In genomic region chr6:140924319-140924981, GRCm38 (mm10) we compare ENCODE assay signal across 7 mouse cellular contexts.
A peak's percentile ranks its signal among the peaks of the same experiment; 100 is the strongest.
DNase-seq lines count a peak whose midpoint lies in the region; TF ChIP-seq lines count a peak whose summit lies in the region.

No protein-coding gene starts in this region.

- H3K36me3 ChIP-seq in ES-E14 (ENCODE audit: control insufficient read depth, insufficient read depth, low read length, poor library complexity, severe bottlenecking): no peaks in the 10 kb centered on the region
- H3K36me3 ChIP-seq in splenic B cell, adult 2 months (ENCODE audit: control insufficient read depth, insufficient read depth, low read length, poor library complexity, severe bottlenecking): no peaks in the 10 kb centered on the region

- no peaks in the 10 kb centered on the region for H3K9me3 ChIP-seq in ES-E14 (ENCODE audit: control insufficient read depth, insufficient read depth, low read depth, low read length)

- H3K9ac ChIP-seq in ES-E14 (ENCODE audit: insufficient read depth, low read depth, low read length, poor library complexity, severe bottlenecking): no peak overlapping the region

- no peak overlapping the region for H3K4me3 ChIP-seq in ES-E14 (ENCODE audit: insufficient read depth in 1 of 2, low read depth in 1 of 2, low read length in 2 of 2, poor library complexity in 1 of 2, severe bottlenecking in 1 of 2)

- H3K27ac ChIP-seq in ES-E14 (ENCODE audit: insufficient read depth, low read depth, low read length, poor library complexity, severe bottlenecking): no peak overlapping the region

- H3K27me3 ChIP-seq in splenic B cell, adult 2 months (ENCODE audit: control insufficient read depth, insufficient read depth, low read length, poor library complexity, severe bottlenecking): no peaks in the 10 kb centered on the region

- H3K4me1 ChIP-seq in ES-E14 (ENCODE audit: control insufficient read depth in 2 of 2, insufficient read depth in 2 of 2, low read length in 2 of 2, poor library complexity in 1 of 2): no peaks in the 10 kb centered on the region

- in situ Hi-C loops in ES-E14 (cut with MboI; ENCODE audit: low sequenced_read_pairs in 2 of 2, unreplicated experiment in 2 of 2): loop anchor here (25.0 kb wide), 1 partner anchor 513 kb away; no protein-coding TSS in a partner anchor

- DNase-seq in ES-E14 (ENCODE audit: low read depth, low spot score): peak; percentile 35
- peak; percentile 12 to 44 for DNase-seq in adrenal gland, adult 18-20 months (ENCODE audit: low spot score in 2 of 2)
- peak; percentile 66 for DNase-seq in embryo, embryonic 11 days
- DNase-seq in heart, postnatal 4 days: peak; percentile 68
- peak; percentile 9 for DNase-seq in layer of hippocampus, adult 9-10 months (ENCODE audit: low spot score)
- peak; percentile 29 to 69 for DNase-seq in lung, postnatal 4 days
- DNase-seq in splenic B cell, adult 2 months (ENCODE audit: low read depth, low spot score): peak; percentile 2

TF ChIP-seq in ES-E14, 5 proteins besides CTCF, POLR2A, EP300 and RAD21:
- TF ChIP-seq ZNF384 (IDR thresholded peaks at IDR 0.05; ENCODE audit: low read depth, low read length) (no peak), HCFC1 (IDR thresholded peaks at IDR 0.05; ENCODE audit: borderline replicate concordance, insufficient read depth, low read length) (no peak), ZC3H11A (IDR thresholded peaks at IDR 0.05; ENCODE audit: borderline replicate concordance, low read depth, low read length) (peak; percentile 65; the same call in 1 of the 2 replicates), MAFK (IDR thresholded peaks at IDR 0.05; ENCODE audit: insufficient read depth, low read depth, low read length) (no peak)

Comparison
In these comparisons a context has a peak if more than half of its experiments do, and no peak if none do; other contexts are left out.
1. DNase-seq: peak in every context shown above with its lines; median percentile 68 in heart, postnatal 4 days; 66 in embryo, embryonic 11 days; 49 in lung, postnatal 4 days; 35 in ES-E14; 28 in adrenal gland, adult 18-20 months; 9 in layer of hippocampus, adult 9-10 months; 2 in splenic B cell, adult 2 months.